Mouse (Mus musculus) ES-E14 (cell line): ENCODE results near the gene Srpk2. TPM values are rescaled to one million over a fixed set of nuclear protein-coding genes. Genes with fewer than 3 reads are reported as not detected.

ENCODE experiments used
- DNase-seq: peaks from one replicate; pipeline ENCODE4 v3.0.0-alpha.2; 2013; ENCODE audit warnings: low read depth, low spot score
- H3K27ac ChIP-seq: 2 replicates; pipeline ENCODE4 v1.5.1; 2012; ENCODE audit warnings: low read depth, mild to moderate bottlenecking, low read length, moderate library complexity, mixed read lengths; ENCODE audit not compliant: poor library complexity, insufficient read depth, severe bottlenecking
- H3K36me3 ChIP-seq: 2 replicates; pipeline ENCODE4 v1.6.1; 2012; ENCODE audit warnings: mild to moderate bottlenecking, low read length, moderate library complexity, mixed read lengths; ENCODE audit not compliant: control insufficient read depth, poor library complexity, insufficient read depth, severe bottlenecking
- H3K4me1 ChIP-seq, 2 experiments: fragments of 150-350 bp in 1 of 2; sonication (generic) in 1 of 2; 2 replicates each; pipeline ENCODE4 v1.6.1; 2012; ENCODE audit warnings: low read length in 2 of 2, mild to moderate bottlenecking in 1 of 2, mixed read lengths in 1 of 2; ENCODE audit not compliant: control insufficient read depth in 2 of 2, insufficient read depth in 2 of 2, poor library complexity in 1 of 2
- H3K4me3 ChIP-seq, 2 experiments: fragments of 150-350 bp in 1 of 2; sonication (generic) in 1 of 2; 2 replicates each; pipeline ENCODE4 v1.5.1; 2012; ENCODE audit warnings: low read length in 2 of 2, low read depth in 1 of 2, mild to moderate bottlenecking in 1 of 2, mixed read lengths in 1 of 2; ENCODE audit not compliant: insufficient read depth in 1 of 2, poor library complexity in 1 of 2, severe bottlenecking in 1 of 2
- H3K9ac ChIP-seq: 2 replicates; pipeline ENCODE4 v1.6.1; 2012; ENCODE audit warnings: low read depth, mild to moderate bottlenecking, low read length, mixed read lengths; ENCODE audit not compliant: poor library complexity, insufficient read depth, severe bottlenecking
- H3K9me3 ChIP-seq: fragments of 150-350 bp; sonication (generic); 2 replicates; pipeline ENCODE4 v1.6.1; 2012; ENCODE audit warnings: low read depth, mild to moderate bottlenecking, low read length; ENCODE audit not compliant: control insufficient read depth, insufficient read depth
- CHD2 ChIP-seq: IDR thresholded peaks from 2 replicates; pipeline ENCODE4 v1.6.1; 2014; ENCODE audit warnings: mild to moderate bottlenecking, low read depth, low read length, inconsistent platforms
- HCFC1 ChIP-seq: IDR thresholded peaks from 2 replicates; pipeline ENCODE4 v1.6.1; 2012; ENCODE audit warnings: low read length, inconsistent platforms, borderline replicate concordance; ENCODE audit not compliant: insufficient read depth
- MAFK ChIP-seq: IDR thresholded peaks from 2 replicates; pipeline ENCODE4 v1.6.1; 2014; ENCODE audit warnings: mild to moderate bottlenecking, low read depth, low read length, inconsistent platforms; ENCODE audit not compliant: insufficient read depth
- ZC3H11A ChIP-seq: IDR thresholded peaks from 2 replicates; pipeline ENCODE4 v1.6.1; 2012; ENCODE audit warnings: low read depth, mild to moderate bottlenecking, inconsistent platforms, low read length, borderline replicate concordance
- ZNF384 ChIP-seq: IDR thresholded peaks from 2 replicates; pipeline ENCODE4 v1.6.1; 2012; ENCODE audit warnings: low read depth, low read length, inconsistent platforms
- in situ Hi-C, 2 experiments: fragments of 600-800 bp; cut with MboI; formaldehyde crosslinking; loops; one replicate each; pipeline ENCODE4 v1.15.1; 2025; ENCODE audit warnings: low sequenced_read_pairs in 2 of 2, inconsistent platforms in 1 of 2; ENCODE audit not compliant: unreplicated experiment in 2 of 2
- total RNA-seq: library from RNA; depleted of rRNA; stranded (reverse); fragments of 300-350 nt; gene quantifications from 2 replicates; pipeline ENCODE4 v1.2.3, GENCODE M21; 2012

Gene Srpk2
- total RNA-seq, 1 experiment, result 23.3 TPM

- Histone ChIP-seq H3K27ac (no peak overlapping the region), H3K36me3 (no peaks in the 10 kb centered on the region), H3K4me1 (peaks cover 2 to 6% of the 10 kb centered on the region in 2 experiments; a peak in 3 of 4 replicates), H3K4me3 (no peak overlapping the region), H3K9me3 (no peaks in the 10 kb centered on the region), H3K9ac (no peak overlapping the region)
- DNase-seq, result no peak
- TF ChIP-seq CHD2 (no peak), HCFC1 (no peak), MAFK (no peak), ZC3H11A (no peak), ZNF384 (no peak)
- in situ Hi-C loops, result no loop called here
Observed at GRCm38 (mm10) chr5:23655030-23655429, 29.4 kb downstream of the Srpk2 start.

DNA sequence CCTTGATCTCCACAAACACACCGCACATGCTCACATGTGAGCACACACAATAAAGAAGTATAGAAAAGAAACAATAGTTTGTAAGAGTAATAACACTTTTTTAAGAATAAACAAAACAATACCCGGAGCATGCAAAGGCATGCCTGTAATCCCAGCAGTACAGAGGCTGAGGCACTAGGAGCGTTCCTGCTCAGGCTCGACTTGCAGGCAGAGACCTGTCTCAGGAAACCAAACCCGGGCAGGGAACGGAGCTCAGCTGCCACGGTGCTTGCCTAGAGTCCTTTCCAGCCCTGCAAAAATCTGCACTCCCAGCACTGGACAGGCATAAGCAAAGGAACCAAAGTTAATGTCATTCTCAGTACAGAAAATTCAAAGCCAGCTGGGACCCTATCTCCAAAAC, 32.1 kb downstream of the Srpk2 start:
- Histone ChIP-seq H3K4me3 (no peak overlapping the region), H3K27ac (no peak overlapping the region), H3K9me3 (no peaks in the 10 kb centered on the region), H3K36me3 (no peaks in the 10 kb centered on the region), H3K4me1 (peaks cover 2% of the 10 kb centered on the region in 2 experiments; a peak in 3 of 4 replicates), H3K9ac (peak overlapping the region; percentile 54; the same call in 1 of the 2 replicates)
- TF ChIP-seq ZC3H11A, result no peak
- TF ChIP-seq CHD2, result no peak
- no peak for TF ChIP-seq MAFK
- no peak for TF ChIP-seq ZNF384
- no peak for TF ChIP-seq HCFC1
- in situ Hi-C loops, result no loop called here
- DNase-seq, result no peak

DNA sequence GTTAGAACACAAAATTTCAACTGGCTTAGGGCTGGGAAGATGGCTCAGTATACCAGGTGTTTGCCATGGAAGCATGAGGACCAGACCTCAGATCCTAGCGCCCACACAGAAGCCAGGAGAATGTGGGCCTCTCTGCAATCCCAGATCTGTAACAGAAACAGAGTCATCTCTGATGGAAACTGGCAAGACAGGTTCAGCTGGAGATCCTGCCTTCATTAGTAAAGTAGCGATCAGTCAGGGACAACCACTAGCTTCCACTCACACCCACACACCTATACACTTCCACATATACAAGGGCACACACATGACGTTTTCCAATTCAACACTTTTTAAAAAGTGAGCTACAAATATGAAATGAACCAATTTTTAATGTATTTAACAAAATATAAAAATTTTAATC, 32.6 kb downstream of the Srpk2 start:
- Histone ChIP-seq H3K9me3 (no peaks in the 10 kb centered on the region), H3K27ac (no peak overlapping the region), H3K9ac (no peak overlapping the region; the same call in 1 of the 2 replicates), H3K4me3 (no peak overlapping the region), H3K4me1 (peaks cover 2% of the 10 kb centered on the region in 2 experiments; a peak in 3 of 4 replicates), H3K36me3 (no peaks in the 10 kb centered on the region)
- TF ChIP-seq HCFC1 (no peak), CHD2 (no peak), MAFK (no peak), ZNF384 (no peak), ZC3H11A (no peak)
- in situ Hi-C loops, result no loop called here
- DNase-seq, result no peak

DNA sequence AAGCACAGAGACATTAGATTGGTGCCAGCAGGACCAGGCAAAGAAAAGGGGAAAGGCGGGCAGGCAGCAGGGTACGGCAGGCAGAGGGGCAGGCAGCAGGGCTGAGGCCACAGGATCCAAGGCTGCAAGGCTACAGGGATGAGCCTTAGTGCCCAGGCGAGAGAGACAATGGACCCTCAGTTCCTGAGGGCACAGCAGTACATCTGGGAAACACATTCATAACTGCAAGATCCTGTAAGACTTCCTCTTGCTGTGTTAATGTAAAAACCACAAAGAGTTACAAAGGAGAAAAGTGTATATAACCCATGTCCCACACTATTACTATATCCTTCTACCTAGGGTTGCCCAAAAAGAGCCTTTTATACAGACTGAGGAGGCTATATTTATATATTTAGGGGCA, 33.9 kb downstream of the Srpk2 start:
- TF ChIP-seq HCFC1, result no peak
- TF ChIP-seq MAFK, result no peak
- TF ChIP-seq ZC3H11A, result no peak
- no peak for TF ChIP-seq ZNF384
- no peak for TF ChIP-seq CHD2

DNA sequence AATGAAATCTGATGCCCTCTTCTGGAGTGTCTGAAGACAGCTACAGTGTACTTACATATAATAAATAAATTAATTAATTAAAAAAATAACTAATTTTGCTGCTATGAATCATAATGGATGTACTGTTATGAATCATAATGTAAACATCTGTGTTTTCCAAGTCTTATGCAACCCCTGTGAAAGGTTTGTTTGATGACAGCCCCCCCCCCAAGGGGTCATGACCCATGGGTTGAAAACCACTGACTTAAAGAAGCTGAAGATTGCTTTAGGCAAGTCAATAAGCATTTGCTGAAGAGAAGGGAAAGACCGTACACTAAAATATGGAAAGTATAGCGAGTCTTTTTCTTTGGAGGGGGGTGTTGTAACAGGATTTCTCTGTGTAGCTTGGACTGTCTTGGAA, 35.2 kb downstream of the Srpk2 start:
- Histone ChIP-seq H3K9me3 (no peaks in the 10 kb centered on the region), H3K4me1 (peaks cover 2% of the 10 kb centered on the region in 2 experiments), H3K9ac (no peak overlapping the region), H3K36me3 (no peaks in the 10 kb centered on the region), H3K27ac (no peak overlapping the region), H3K4me3 (no peak overlapping the region)
- TF ChIP-seq ZC3H11A (no peak), CHD2 (no peak), ZNF384 (no peak)
- no peak for DNase-seq
- in situ Hi-C loops, result no loop called here

More for the DNA sequence above, 33.9 kb downstream of the Srpk2 start:
- DNase-seq, result no peak
- Histone ChIP-seq H3K4me3 (no peak overlapping the region), H3K4me1 (peaks cover 2% of the 10 kb centered on the region in 2 experiments), H3K36me3 (no peaks in the 10 kb centered on the region), H3K27ac (no peak overlapping the region), H3K9ac (no peak overlapping the region), H3K9me3 (no peaks in the 10 kb centered on the region)
- in situ Hi-C loops, result no loop called here
